Mouse (Mus musculus) intestine, postnatal 0 days (tissue): ENCODE data around the gene Wwox. TPM values are rescaled to one million over a fixed set of nuclear protein-coding genes. Genes with fewer than 3 reads are reported as not detected.

Experiments used
- ATAC-seq: fragments of 200-750 bp; cut with Nextera tagmentation; 2 replicates; pipeline ENCODE4 v1.8.0; 2017; ENCODE audit warnings: mild to moderate bottlenecking, moderate TSS enrichment, moderate library complexity
- H3K27ac ChIP-seq: fragments of 300-500 bp; sonication (generic); 2 replicates; pipeline ENCODE4 v1.5.1; 2014; ENCODE audit warnings: mild to moderate bottlenecking, low read depth, low read length, moderate library complexity
- H3K27me3 ChIP-seq: fragments of 300-500 bp; sonication (generic); replicated peaks from 2 replicates; pipeline ENCODE4 v1.6.1; 2014; ENCODE audit warnings: low read length, mixed read lengths; ENCODE audit not compliant: control insufficient read depth, insufficient read depth
- H3K36me3 ChIP-seq: fragments of 300-500 bp; sonication (generic); 2 replicates; pipeline ENCODE4 v1.6.1; 2014; ENCODE audit warnings: mild to moderate bottlenecking, moderate library complexity; ENCODE audit not compliant: control insufficient read depth, insufficient read depth
- H3K4me1 ChIP-seq: fragments of 300-500 bp; sonication (generic); replicated peaks from 2 replicates; pipeline ENCODE4 v1.6.1; 2014; ENCODE audit warnings: antibody characterized with exemption, low read length, mixed read lengths; ENCODE audit not compliant: control insufficient read depth, insufficient read depth
- H3K4me2 ChIP-seq: fragments of 300-500 bp; sonication (generic); replicated peaks from 2 replicates; pipeline ENCODE4 v1.6.1; 2014; ENCODE audit warnings: low read depth, mild to moderate bottlenecking, moderate library complexity
- H3K4me3 ChIP-seq: fragments of 300-500 bp; sonication (generic); 2 replicates; pipeline ENCODE4 v1.5.1; 2014; ENCODE audit warnings: low read depth, low read length
- H3K9ac ChIP-seq: fragments of 300-500 bp; sonication (generic); 2 replicates; pipeline ENCODE4 v1.6.1; 2014; ENCODE audit warnings: mild to moderate bottlenecking, low read depth, low read length
- H3K9me3 ChIP-seq: fragments of 300-500 bp; sonication (generic); 2 replicates; pipeline ENCODE4 v1.6.1; 2016; ENCODE audit warnings: mixed run types; ENCODE audit not compliant: control insufficient read depth
- CTCF ChIP-seq: sonication (generic); IDR thresholded peaks from 2 replicates; pipeline ENCODE4 v1.5.1; 2016; ENCODE audit warnings: low read depth, mild to moderate bottlenecking, control low read depth, antibody characterized with exemption, moderate library complexity
- WGBS: fragments of 180-500 bp; shearing (Covaris S2); extraction: QIAGEN DNeasy Blood & Tissue Kit; methylation state at CpG from one replicate; pipeline ENCODE4 v1.1.7; 2014; 5-methylcytosine and 5-hydroxymethylcytosine counted together
- polyA plus RNA-seq: library from polyadenylated mRNA; unstranded; fragments of >200 nt; fragmentation: Nextera tagmentation; extraction: Ambion mirVana; gene quantifications from 2 replicates; pipeline ENCODE4 v1.2.1, GENCODE M21; 2015

Wwox gene
- polyA plus RNA-seq, 1 experiment from 2014 or later, result 7.1 TPM

DNA sequence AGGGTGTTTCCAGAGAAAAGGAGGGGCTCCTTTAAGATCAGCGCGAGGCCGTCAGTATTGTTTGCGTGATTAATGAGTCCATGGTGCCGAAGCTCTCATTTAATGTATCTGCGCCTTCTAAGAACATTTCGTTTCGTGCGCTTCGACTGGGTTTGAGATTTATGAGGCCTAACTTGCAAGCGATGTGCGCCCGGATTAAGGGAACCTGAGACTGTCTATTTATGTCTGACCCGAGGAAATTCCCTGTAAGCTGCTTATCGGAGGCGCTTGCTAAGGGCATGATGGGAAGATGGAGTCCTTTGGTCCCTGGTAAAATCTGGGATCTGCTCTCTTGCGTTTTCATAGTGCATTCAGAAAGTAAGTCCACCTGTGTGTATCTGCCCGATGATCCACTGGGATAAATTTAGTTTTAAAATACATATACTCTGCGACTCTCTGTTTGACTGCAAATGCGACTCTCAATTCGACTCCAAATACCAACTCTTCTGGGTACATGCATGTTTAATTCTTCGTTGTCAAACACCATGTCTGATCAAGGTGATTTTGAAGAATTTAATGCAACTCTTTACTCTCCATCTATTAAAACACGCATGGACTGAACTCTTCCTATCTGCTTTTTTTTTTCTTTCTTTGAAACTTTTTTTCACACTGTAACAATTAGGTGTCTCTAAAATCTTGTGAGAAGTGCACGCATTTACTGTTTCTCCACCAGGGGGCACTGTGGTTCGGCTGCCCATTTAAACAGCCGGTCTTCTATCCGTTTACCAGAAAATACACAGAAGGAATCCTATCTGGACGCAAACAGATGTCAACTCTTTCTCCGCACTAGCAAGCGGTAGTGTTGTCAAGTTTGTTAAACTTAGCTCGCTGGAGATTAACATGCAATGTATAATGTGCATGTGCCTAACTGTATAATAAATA lies 331.7 kb downstream of the Wwox start:
- Histone ChIP-seq H3K4me1 (peaks cover 10% of the 10 kb centered on the region; the same call in 1 of the 2 replicates), H3K9ac (no peak overlapping the region), H3K9me3 (no peaks in the 10 kb centered on the region), H3K4me2 (0 out of 2 replicates have a peak overlapping the region, but pooled peaks have one; percentile 41), H3K27me3 (no peaks in the 10 kb centered on the region), H3K27ac (no peak overlapping the region), H3K36me3 (no peaks in the 10 kb centered on the region), H3K4me3 (no peak overlapping the region)
- WGBS, result 54% methylated on average over 31 of the region's 31 CpGs
- no peak for ATAC-seq
- TF ChIP-seq CTCF, result peak; percentile 94

DNA sequence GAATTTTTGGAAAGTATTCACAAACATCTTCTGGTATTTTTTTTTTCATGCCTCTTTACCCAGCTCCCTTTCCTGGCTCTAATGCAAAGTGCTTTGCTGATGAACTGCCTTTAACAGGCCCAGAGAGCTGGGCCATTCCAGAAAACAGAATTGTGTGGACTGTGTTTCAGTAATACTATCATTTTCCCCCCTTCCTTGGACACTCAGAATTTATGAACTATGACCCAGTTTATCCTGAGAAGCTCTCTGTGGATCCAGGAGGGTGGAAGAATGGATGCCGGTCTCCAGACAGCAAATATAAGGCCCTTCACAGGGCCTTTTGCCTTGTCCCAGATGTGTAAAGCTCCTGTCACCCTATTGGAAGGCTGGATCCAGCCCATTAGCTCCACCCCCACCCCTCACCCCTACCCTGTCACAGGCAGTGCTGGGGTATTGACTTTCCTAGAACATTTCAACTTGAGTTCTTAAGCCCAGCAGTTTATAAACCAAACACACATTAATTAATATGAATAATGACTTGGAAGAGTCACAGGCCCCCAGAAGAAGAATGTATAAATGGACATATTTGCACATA lies 332.9 kb downstream of the Wwox start:
- no peak overlapping the region for H3K27ac ChIP-seq
- no peak overlapping the region for H3K4me2 ChIP-seq
- WGBS, result 40% methylated on average over 1 of the region's 1 CpGs
- no peaks in the 10 kb centered on the region for H3K9me3 ChIP-seq
- no peak overlapping the region for H3K4me3 ChIP-seq
- H3K36me3 ChIP-seq, result no peaks in the 10 kb centered on the region
- H3K4me1 ChIP-seq, result peaks cover 10% of the 10 kb centered on the region; the same call in 1 of the 2 replicates
- no peak overlapping the region for H3K9ac ChIP-seq
- H3K27me3 ChIP-seq, result no peaks in the 10 kb centered on the region
- no peak for TF ChIP-seq CTCF
- ATAC-seq, result no peak

DNA sequence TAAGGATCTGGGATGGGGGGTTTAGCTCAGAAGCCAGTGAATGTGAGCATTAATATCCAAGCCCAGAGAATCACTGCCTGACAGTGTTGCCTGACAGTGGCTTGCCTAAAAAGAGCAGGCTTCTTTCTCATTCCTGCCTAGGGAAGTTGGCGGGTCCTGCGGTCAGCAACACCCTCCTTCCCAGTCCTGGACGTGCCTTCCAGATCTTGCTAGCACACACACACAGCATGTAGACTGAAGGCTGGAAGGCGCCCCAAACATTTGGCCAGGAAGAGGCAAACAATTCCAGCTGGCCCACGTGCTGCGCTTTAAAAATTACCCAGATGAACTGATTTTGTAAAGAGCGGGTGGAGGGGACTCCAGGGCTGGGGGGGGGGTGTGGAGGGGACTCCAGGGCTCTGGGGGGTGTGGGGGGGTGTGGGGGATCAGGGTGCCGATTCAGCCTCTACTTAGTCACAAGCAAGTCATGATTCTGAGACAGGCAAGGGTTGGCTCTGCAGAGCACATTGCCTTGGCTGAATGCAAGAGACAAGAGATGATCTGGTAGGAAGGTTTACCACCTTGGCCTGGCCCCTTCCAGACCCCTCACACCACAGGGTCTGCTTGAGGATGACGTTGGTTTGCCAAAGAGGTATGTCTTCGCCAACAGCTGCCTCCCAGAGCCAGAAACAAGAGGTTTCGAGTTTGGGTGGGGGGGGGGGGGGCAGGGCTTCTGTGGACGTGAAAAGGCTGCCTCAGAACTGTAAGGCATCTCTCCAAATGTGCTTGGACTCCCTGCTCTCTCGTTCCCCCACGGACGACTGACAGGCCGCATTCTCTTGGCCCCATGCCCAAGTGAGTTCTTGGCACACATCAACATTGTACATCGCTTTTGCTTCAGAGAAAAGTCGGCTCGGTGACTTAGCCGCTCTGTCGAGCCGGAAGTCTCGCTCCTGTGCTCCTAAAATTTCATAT lies 334.3 kb downstream of the Wwox start:
- no peak overlapping the region for H3K9ac ChIP-seq
- no peaks in the 10 kb centered on the region for H3K9me3 ChIP-seq
- no peak for ATAC-seq
- H3K4me1 ChIP-seq, result peaks cover 10% of the 10 kb centered on the region; the same call in 1 of the 2 replicates
- no peaks in the 10 kb centered on the region for H3K27me3 ChIP-seq
- no peak overlapping the region; the same call in 1 of the 2 replicates for H3K4me2 ChIP-seq
- no peak overlapping the region for H3K27ac ChIP-seq
- no peaks in the 10 kb centered on the region for H3K36me3 ChIP-seq
- WGBS, result 49% methylated on average over 23 of the region's 23 CpGs
- H3K4me3 ChIP-seq, result no peak overlapping the region
- TF ChIP-seq CTCF, result no peak

DNA sequence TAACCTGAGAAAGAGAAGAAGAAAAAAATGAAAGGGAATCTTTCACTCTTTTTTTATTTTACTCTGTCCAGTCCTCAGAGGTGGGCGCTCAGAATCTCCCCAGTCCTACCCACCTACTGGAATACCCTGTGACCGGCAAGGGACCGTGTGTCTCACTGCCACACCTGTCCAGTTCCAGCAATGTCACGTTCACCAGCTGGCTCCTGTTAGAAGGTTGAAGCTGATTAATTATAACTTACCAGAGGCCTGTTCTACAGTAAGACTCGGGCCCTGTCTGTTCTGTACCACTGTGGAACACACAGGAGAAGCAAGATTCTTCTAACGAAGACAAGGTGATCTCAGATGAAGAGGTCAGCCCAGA lies 334.9 kb downstream of the Wwox start:
- TF ChIP-seq CTCF, result no peak
- H3K27ac ChIP-seq, result no peak overlapping the region
- peaks cover 10% of the 10 kb centered on the region; the same call in 1 of the 2 replicates for H3K4me1 ChIP-seq
- no peaks in the 10 kb centered on the region for H3K36me3 ChIP-seq
- no peak overlapping the region for H3K9ac ChIP-seq
- ATAC-seq, result no peak
- H3K4me2 ChIP-seq, result no peak overlapping the region
- WGBS, result 61% methylated on average over 6 of the region's 6 CpGs
- H3K9me3 ChIP-seq, result no peaks in the 10 kb centered on the region
- no peaks in the 10 kb centered on the region for H3K27me3 ChIP-seq
- no peak overlapping the region for H3K4me3 ChIP-seq

- H3K4me2 ChIP-seq, result no peak overlapping the region
- no peak for ATAC-seq
- H3K36me3 ChIP-seq, result no peaks in the 10 kb centered on the region
- H3K27ac ChIP-seq, result no peak overlapping the region
- H3K27me3 ChIP-seq, result no peaks in the 10 kb centered on the region
- no peak overlapping the region for H3K9ac ChIP-seq
- 66% methylated on average over 8 of the region's 8 CpGs for WGBS
- H3K4me3 ChIP-seq, result no peak overlapping the region
- peaks cover 10% of the 10 kb centered on the region; the same call in 1 of the 2 replicates for H3K4me1 ChIP-seq
- no peaks in the 10 kb centered on the region for H3K9me3 ChIP-seq
- TF ChIP-seq CTCF, result no peak
Observed at GRCm38 (mm10) chr8:114775543-114775942, 336.1 kb downstream of the Wwox start.

DNA sequence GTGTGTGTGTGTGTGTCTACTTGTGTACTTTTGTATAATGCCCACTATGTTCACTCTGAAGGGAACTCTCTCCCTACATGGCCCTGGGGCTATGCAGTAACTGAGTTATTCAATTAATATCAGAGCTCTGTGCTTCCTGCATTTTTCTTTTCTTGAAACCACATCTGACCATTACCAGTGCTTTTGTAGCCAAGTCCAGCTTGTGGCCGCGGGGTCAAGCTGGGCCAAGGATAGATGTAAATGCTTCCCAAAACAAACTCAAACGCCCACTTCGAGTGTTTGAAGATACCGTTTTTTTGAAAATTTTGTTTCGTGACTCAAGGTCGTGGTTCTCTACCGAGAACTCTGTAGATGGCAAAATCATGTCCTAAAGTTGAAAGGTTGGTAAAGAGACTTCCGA lies 337.2 kb downstream of the Wwox start:
- H3K4me3 ChIP-seq, result no peak overlapping the region
- no peak overlapping the region for H3K4me2 ChIP-seq
- H3K27me3 ChIP-seq, result no peaks in the 10 kb centered on the region
- no peak for ATAC-seq
- no peak overlapping the region for H3K9ac ChIP-seq
- H3K27ac ChIP-seq, result no peak overlapping the region
- TF ChIP-seq CTCF, result no peak
- WGBS, result 86% methylated on average over 9 of the region's 9 CpGs
- peaks cover 10% of the 10 kb centered on the region; the same call in 1 of the 2 replicates for H3K4me1 ChIP-seq
- no peaks in the 10 kb centered on the region for H3K36me3 ChIP-seq
- no peaks in the 10 kb centered on the region for H3K9me3 ChIP-seq
